Mouse (Mus musculus): ENCODE data around the gene Ubc. TPM values are rescaled to one million over a fixed set of nuclear protein-coding genes. Genes with fewer than 3 reads are reported as not detected.
"Not testable (repeated sequence)": the region's sequence is repeated elsewhere in the genome, so short reads cannot be mapped to it uniquely, and the experiment has no call there.

Ubc gene
- total RNA-seq (2022): 1,000 to 10,000 TPM in 2 of 4 experiments, 100 to 1,000 TPM in 2; 839 to 1,234 (median 1,027) TPM

GRCm38 (mm10) chr5:125389579-125390441 is at the start of gene Ubc:
Gene Ubc (minus strand): TSS chr5:125390202.
- peak; percentile 95 for DNase-seq (ENCODE audit: low spot score)

- not testable (repeated sequence) for DNase-seq (ENCODE audit: low spot score)
Measured at GRCm38 (mm10) chr5:125434347-125434746, 44.3 kb upstream of the Ubc start.

- DNase-seq (ENCODE audit: low spot score): peak; percentile 92
Measured at GRCm38 (mm10) chr5:125433793-125434337, 43.9 kb upstream of the Ubc start, which contains the start of gene Dhx37. Gene Dhx37 (minus strand): TSS chr5:125434121.

- DNase-seq (ENCODE audit: low spot score): not testable (repeated sequence)
Measured at GRCm38 (mm10) chr5:125432324-125432723, 42.3 kb upstream of the Ubc start.

- no peak for DNase-seq (ENCODE audit: low spot score)
Measured at GRCm38 (mm10) chr5:125426343-125426742, 36.3 kb upstream of the Ubc start.

- DNase-seq (ENCODE audit: low spot score): no peak
Measured at GRCm38 (mm10) chr5:125425698-125426276, 35.8 kb upstream of the Ubc start.

- no peak for DNase-seq (ENCODE audit: low spot score)
Measured at GRCm38 (mm10) chr5:125419124-125419523, 29.1 kb upstream of the Ubc start.

- no peak for DNase-seq (ENCODE audit: low spot score)
Measured at GRCm38 (mm10) chr5:125418636-125419035, 28.6 kb upstream of the Ubc start.

- DNase-seq (ENCODE audit: low spot score): no peak
Measured at GRCm38 (mm10) chr5:125416183-125416582, 26.2 kb upstream of the Ubc start.

- peak; percentile 33 for DNase-seq (ENCODE audit: low spot score)
Measured at GRCm38 (mm10) chr5:125413763-125414162, 23.8 kb upstream of the Ubc start.

GRCm38 (mm10) chr5:125412536-125412935 is 22.5 kb upstream of the Ubc start:
- DNase-seq (ENCODE audit: low spot score): not testable (repeated sequence)

GRCm38 (mm10) chr5:125411972-125412530 is 22.0 kb upstream of the Ubc start:
- peak; percentile 55 for DNase-seq (ENCODE audit: low spot score)

- no peak for DNase-seq (ENCODE audit: low spot score)
Measured at GRCm38 (mm10) chr5:125409348-125410090, 19.5 kb upstream of the Ubc start.

- peak; percentile 87 for DNase-seq (ENCODE audit: low spot score)
Measured at GRCm38 (mm10) chr5:125408842-125409241, 18.8 kb upstream of the Ubc start.

- DNase-seq (ENCODE audit: low spot score): no peak
Measured at GRCm38 (mm10) chr5:125407910-125408575, 18.0 kb upstream of the Ubc start.

- no peak for DNase-seq (ENCODE audit: low spot score)
Measured at GRCm38 (mm10) chr5:125407020-125407830, 17.2 kb upstream of the Ubc start.

GRCm38 (mm10) chr5:125406322-125407016 is 16.5 kb upstream of the Ubc start:
- peak; percentile 78 for DNase-seq (ENCODE audit: low spot score)

- DNase-seq (ENCODE audit: low spot score): peak; percentile 92
Measured at GRCm38 (mm10) chr5:125405546-125406248, 15.7 kb upstream of the Ubc start.

Measured in heart, adult 8-10 months (tissue).